Mouse (Mus musculus) urinary bladder, postnatal 4 days (tissue): ENCODE measurements around the gene Tnik.

Experiments used
- DNase-seq, 2 experiments: peaks; one replicate each; pipeline ENCODE4 v3.0.0; 2021 to 2022; ENCODE audit warnings: low spot score in 2 of 2

Tnik gene

DNA sequence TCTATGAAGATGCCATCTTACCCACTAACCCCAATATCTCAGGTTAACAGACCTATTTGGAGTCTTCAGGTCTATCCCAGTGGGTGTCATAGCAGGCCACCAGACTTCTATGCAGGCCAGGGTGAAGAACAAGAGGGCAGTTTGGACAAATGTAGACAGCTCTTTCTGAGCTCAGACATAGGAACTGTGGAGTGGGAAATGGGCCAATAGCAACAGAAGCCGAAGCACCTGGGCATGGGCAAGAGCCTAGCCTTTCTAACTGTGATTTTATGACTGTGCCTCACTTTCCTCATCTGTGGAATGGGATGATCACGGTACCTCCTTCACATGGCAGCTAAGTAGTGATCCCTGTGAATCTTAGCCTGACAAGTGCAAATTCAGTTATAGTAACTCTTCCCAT, 214.4 kb downstream of the Tnik start:
- DNase-seq = no peak

DNA sequence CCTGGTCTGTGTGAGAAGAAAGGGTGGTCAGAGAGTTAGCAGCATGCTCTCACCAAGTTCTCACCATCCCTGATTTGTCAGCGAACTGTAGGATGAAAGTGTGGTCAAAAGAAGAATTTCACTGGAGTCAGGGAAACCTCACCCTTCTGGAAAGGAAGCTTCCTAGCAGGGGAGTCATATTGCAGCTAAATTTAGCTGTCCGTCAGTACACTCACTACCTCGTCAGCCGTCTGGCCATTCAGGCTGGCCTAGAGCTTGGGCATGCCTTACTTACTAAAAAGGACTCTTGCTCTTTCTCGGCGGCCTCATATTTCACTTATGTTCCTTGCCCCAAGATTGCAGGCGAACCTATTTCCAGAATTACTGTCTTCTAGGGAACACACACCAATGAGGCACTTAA, 222.7 kb downstream of the Tnik start:
- no peak for DNase-seq

DNA sequence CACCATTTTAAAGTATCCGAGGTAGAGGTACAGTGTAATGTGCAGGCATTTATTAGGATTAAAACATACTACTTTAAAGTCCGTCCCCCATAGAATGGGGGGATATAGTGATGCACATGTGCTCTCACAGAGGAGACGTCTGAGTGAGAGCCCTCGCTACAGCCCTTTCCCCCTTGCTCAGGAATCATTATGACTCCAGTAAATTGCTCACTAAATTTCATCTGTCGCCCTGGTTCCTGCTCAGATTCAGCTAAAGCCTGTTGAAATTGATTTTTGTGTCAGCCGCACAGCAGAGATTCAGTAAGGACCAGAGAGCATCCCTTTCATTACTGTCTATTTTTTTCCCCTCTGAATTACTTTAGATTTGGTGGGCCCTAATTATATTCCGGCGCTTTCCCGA, 224.4 kb downstream of the Tnik start:
- DNase-seq = no peak

DNA sequence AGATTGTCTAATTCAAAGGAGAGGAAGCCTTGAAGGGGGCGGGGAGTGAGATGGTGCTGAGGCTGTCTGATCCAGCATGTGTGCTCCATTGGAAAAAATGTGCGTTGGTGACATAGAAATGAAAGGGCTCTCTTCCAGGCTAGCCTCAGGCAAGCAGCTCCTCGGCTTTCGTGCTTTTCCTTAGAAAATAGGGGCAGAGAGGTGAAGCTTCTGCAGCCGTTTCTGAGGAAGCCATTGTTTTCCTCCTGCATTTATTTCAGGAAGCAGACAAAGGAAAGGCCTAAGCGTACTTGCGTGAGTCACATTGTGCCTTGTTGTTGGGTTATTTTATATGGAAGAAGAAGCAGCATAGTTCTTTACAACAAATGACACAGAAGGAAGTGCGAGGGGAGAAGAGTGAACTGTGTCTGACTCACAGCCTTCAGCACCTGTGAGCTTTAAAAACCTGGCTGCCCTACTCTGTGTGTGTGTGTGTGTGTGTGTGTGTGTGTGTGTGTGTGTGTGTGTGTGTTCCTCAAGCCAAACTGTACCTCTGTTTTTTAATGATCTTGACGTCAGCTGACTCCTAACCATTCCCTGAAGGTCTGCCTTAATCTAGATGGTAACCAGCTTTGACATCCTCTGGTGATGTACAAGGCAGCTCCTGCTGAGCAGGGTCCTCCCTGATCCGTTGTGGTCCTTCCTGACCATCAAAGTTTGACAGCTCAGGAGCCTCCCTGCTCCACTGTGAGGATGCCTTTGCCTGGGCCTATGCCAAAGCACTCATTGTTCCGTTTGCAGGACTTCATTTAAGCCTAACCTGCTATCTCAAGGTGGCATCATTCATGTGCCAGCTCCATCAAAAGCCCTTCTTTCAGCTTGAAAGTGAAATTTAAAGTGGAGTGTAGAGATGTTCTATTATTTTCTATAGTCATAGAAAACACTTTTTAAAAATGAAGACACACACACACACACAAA, 228.3 kb downstream of the Tnik start:
- no peak for DNase-seq

DNA sequence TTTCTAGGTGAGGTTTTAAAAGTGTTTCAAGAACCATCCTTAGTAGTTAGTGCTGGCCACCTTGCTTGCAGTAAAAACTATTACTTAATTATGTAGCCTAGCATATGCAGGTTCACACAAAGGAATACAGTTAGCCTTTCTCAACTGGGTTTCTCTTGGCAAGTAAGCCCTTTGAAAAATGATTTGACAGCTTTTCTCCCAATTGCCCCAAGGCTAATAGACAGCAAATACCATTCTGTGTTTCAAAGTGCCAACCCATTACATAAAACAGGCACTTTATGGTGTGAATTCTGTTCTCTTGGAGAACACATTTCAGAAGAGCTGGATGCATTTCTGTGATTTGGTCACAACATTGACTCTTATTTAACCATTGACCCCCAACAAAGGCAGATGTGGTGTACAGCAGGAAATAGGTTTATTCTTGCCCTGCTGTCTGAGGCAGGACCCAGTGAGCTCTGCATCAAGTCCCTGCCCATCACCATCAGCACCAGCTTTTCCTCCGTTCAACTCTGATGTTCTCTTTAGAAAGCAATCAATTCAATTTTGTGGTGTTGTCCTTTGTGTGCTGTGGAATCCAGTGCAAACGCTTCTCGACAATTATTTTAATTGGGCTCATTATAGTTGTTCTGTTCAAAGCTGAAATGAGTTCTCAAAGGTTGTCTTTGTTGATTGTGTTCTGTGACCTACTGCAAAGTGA, 233.9 kb downstream of the Tnik start:
- DNase-seq = no peak

DNA sequence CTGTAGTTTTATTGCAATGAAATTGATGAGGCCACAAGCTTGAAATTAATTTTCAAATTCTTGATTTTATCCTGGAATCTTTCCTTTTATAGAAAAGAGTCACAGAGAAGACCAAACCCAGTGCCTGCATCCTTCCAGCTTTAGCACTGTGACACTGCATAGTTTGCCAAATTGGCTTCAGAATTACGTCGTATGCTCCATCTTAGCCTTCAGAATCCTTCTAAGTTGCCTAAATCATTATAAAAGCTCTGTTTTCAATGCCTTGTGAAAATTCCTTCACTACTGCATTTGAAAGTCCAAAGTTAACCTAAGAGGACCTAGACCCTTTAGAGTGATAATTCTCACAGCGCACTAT, 234.5 kb downstream of the Tnik start:
- DNase-seq = no peak

DNA sequence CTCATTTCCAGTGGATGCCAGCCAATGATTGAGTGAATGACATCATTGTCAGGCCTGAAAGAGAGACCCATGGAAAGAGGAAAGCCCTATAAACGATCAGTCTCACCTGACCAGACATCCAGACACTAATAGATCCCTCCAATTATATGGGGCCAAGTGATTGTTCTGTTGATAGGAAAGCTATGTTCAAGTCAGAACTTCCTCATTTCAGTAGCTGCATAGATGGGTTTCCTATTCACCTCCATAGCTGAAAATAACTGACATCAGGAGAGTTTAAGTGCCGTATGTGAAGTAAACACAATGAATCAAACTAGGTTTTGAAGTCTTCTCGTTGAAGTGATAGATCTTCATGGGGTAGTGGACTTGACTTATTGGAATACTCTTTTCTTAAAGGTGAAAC, 239.7 kb downstream of the Tnik start:
- DNase-seq = no peak

DNA sequence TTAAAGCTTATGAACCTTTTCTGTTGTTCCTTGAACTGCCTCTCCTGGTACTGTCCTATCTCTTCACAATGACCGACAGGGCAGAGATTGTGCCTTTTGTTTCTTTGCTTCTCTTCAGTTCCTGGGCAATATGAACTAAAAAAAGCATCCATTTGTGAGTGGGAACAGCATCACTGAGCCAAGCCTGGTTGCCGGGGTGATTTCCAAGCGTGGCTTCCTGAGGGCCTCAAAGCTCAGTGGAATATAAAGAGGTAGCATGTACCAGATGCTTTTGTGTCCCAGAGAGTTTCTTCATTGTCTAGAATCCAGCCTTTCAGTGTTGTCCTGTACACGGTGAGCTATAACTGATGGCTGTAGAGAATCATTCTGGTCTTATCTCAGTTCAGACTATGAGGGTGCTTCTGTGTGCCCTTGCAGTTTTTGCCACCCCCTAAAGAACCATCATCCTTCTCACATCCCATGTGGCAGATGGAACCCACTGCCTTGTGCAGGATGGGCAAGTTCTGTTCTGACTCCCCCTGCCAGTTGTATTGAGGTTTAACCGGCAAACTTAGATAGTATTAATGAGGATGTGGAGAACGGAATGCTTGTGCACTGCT, 246.4 kb downstream of the Tnik start:
- DNase-seq = no peak

DNA sequence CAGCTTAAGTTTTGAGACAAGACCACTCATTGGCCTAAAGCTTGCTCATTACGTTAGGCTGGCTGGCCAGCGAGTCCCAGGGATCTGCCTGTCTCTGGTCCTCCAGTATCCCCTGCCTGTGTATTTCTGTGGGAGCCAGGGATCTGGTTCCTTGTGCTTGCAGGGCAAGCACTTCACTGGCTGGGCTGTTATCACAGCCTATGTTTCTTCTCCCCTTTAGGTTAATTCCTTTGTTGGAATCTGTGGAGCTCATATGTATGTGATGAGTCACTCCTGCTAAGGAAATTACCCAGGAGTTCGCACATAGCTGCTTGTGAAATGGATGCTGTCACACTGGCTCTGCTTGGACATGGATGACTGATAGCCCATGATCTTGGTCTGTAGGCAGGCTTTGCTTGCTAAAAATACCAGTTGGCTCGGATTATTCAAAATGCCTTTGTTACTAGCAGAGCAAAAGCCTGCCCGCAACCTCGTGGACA, 260.0 kb downstream of the Tnik start:
- DNase-seq = no peak

DNA sequence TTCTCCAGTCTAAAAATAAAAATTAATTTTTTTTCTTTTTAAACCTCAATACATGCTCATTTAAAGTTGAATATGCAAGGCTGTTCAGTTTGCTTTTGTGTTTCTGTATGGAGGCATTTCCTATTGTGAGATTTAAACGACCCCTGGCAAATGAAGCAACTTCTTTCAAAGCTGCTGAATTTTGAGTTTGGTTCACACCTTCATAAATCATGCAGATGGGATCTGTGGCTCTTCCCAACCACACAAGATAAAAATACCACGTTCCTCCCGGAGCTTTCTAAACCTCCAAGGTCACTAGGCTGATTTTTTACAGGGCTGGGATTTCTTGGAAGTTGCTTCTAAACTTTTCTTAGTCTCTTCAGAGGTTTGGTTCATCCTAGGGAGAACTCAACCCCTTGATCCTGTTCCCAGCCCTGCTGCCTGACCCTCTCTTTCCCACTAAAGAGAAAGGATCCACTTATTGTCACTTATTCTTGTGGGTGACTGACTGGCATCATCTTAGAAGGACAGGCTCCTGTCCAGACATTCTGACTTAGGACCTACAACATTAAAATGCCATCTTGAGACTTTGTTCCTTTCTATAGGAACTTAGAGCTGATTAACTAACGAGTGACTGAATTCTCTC, 260.6 kb downstream of the Tnik start:
- DNase-seq = no peak

DNA sequence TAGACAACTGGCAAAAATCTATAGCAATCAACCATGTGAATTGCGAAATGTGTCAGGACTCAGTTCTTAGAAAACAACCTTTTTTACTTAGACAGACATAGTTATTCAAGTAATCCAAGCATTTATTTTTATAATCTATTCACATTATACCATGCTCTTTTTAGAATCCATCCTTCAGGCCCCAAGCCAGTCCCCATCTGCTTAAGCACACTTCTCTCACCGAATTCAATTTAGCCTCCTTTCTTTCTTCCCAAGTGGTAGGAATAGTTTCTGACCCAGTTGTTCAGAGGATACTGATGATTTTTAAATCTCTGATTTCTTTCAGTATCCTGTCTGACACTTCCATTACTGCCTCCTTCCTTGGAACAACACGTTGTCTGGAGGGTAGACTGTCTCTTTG, 261.5 kb downstream of the Tnik start:
- DNase-seq = no peak

DNA sequence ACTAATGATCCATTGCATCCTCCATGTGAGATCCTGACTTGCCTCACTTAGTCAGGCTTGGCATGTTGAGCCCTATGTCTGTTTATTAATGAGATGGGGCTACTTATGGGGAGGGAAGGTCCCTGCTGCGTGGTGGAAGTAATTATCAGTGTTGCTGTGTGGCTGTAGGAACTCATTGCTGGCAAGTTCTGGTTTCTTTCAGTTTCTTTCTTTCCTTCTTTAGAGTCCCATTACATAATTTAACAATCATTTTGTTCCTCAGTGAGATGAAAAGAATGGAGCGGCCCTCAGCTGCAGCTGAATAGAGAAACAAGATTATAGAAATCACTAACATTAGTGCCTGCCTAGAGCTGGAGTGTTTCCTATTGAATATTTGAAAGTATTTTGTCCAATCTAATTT, 263.7 kb downstream of the Tnik start:
- peak in 1 of 2 experiments; percentile 6 for DNase-seq

DNA sequence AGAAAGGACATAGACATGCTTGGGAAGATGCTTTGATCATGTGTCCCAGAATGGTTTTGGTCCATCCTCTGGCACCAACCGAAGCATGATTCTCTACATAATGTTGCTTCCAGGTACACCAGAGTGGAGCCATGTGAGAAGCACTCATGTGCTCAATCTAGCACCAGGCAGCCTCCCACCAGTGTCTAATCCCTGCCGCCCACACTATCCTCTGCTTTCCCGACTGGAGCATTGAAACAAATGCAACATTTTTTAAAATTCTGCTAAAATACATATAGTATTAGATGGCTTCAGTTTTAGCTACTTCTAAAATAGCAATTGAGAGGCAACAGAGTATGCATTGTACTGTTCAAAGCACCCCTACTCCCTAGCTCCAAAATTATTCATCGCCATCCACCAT, 264.2 kb downstream of the Tnik start:
- DNase-seq = peak in 1 of 2 experiments; percentile 50

DNA sequence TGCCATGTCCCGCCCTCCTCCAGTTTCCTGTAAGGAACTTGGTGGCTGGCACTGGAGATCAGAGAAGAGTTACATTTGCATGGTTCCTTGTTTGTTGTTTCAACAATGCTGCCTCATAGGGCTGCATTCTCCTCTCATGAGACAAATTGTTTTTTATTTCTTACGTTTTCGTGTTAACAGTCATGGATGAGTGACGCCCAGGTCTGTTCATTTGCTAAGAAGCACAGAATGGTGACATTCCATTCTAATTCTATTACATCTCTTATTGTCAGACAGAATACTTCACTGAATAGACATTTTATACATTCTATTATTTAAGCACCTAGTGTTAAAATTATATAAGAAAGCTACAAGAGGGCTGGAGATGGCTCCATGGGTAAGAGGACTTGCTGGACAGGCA, 266.5 kb downstream of the Tnik start:
- peak in 1 of 2 experiments; percentile 12 for DNase-seq

DNA sequence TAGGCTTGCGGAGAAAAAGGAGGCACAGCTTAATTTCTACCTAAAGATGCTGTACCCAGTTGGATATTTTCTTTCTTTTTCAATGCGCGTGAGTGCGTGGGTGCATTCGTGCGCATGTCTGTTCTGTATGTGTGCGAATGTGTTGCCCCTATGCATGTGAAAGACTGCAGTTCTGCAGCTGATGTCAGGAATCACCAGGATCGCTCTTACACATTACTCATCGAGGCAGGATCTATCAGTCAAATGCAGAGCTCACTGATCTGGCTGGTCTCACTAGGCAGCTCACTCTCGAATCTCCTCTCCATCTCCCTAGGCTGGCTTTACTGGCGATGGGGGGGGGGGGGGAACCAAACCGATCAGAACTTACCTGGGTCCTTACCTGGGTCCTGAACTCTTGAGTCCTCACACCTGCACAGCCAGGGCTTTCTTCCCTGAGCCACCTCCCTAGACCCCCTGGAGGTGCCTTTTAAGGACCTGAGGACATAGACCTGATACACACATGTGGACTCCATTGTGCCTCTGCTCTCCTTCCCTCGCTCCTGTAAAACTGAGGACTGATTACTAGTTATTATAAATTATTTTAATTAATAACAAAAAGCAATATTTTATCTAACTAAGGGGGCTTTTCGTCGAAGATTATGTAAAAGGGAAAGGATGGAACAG, 268.4 kb downstream of the Tnik start:
- peak in 1 of 2 experiments; percentile 49 for DNase-seq

DNA sequence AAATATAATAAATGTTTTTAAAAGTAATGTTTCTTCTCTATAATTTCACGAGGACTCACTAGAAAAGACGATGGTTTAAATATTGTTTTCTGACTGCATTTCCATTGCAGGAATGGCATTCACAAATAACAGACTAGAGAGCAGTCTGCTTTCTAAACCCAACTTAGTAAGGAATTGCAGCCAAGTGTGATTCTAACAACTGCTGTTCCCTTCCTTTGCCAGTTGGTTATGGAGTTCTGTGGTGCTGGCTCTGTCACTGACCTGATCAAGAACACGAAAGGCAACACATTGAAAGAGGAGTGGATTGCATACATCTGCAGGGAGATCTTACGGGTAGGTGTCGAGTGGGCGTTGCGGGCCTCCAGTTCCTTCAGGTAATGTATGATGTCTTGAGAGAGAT, 269.7 kb downstream of the Tnik start:
- peak in 1 of 2 experiments; percentile 34 for DNase-seq

DNA sequence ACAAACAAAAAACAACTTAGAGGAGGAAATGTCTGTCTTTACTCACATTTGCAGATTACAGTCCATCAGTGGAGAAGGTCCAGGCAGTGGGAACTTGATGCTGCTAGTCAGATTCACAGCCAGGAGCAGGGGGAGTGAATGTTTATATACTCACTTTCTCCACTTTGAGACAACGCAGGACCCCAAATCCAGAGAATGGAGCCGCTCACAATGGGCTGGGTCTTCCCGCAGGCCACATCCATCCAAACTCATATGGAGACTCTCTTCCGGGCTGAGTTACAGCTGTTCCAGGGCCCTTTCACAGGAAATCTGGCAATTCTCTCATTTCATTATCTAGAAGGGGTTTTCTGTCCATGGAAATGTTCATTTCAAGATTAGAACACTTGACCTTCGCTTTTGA, 277.1 kb downstream of the Tnik start:
- peak in 1 of 2 experiments; percentile 29 for DNase-seq

DNA sequence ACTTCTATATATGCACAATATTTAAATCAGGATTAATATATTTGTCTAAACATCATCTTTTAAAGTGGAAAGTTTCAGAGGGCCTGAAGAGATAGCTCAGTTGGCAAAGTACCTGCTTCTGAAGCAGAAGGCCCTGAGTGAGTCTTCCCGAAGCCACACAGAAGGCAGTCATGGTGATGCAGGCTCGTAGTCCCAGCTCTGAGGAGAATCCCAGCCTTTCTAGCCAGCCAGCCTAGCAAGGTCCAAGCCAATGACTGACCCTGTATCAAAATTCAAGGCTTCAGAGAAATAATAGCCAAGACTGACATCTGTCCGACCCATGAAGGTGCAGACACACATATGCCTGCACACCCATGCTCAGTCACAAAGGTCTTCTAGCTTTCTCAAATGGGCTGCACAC, 279.9 kb downstream of the Tnik start:
- peak in 1 of 2 experiments; percentile 33 for DNase-seq

DNA sequence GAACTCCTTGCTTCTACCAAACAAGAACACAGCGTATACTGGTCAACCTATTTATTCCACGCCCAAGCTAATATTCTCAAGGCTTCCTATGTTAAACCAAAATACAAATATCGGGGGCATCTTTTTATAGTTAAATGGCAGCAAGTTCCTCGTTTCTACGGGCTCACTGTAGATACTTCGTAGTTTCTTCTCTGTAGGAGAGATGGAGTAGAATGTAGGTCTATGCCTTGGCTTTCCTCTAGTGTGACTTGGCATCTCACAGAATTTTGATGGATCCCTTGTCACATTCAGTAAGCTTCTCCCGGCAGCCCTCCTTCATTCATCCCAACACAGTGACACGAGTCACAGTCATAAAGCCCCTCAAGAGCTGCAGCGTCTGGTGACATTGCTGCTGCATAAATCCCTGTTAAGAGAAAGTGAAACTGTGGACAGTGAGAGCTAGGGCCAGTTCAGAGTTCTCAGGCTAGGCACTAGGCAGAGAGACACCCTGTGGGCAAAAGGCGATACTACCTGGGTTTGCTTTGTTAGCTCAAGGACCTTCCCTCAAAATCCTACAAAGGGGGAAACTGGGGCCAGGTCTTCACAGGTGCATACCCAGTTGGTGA, 280.5 kb downstream of the Tnik start:
- DNase-seq = peak in 1 of 2 experiments; percentile 57

DNA sequence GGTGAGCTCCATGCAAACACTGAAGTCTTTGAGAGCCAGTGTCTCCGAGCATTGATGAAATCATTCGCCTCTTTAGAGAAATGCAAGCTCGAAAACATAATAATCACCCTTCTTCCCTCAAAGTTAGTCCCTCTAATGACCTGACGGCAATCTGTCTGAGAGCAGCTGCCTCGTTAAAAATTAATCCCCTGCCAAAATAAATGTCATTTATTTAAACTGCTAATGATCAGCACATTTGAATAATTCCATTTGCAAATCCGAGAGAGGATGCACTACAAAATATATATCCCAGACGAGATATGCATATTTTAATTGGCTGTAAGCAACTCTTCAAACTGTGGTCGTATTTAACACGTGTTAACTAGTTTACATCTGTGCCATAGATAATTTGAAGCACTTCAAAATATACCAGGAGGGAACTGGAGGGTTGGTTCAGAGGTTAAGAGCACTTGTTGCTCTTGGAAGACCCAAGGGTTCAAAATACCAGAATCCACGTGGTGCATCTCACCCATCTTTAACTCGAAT, 281.4 kb downstream of the Tnik start:
- peak in 1 of 2 experiments; percentile 7 for DNase-seq
